Mouse (Mus musculus) lung, postnatal 0 days (tissue): ENCODE results near the gene H1fx.

Experiments
- CTCF ChIP-seq: IDR thresholded peaks from 2 replicates; pipeline ENCODE4 v1.5.1; 2016; ENCODE audit warnings: antibody characterized with exemption, mild to moderate bottlenecking
- EP300 ChIP-seq: IDR thresholded peaks from 2 replicates; pipeline ENCODE4 v1.6.1; 2016; ENCODE audit warnings: antibody characterized with exemption, mild to moderate bottlenecking, control low read depth

GRCm38 (mm10) chr6:87993790-87994571 lies 12.5 kb upstream of the H1fx start:
- TF ChIP-seq CTCF (no peak), EP300 (no peak)
